Mouse (Mus musculus) urinary bladder, adult 2 months (tissue): ENCODE measurements around the gene Rbbp8nl. TPM values are rescaled to one million over a fixed set of nuclear protein-coding genes. Genes with fewer than 3 reads are reported as not detected.

Experiments used
- DNase-seq: peaks from one replicate; pipeline ENCODE4 v3.0.0; 2022; ENCODE audit warnings: low spot score
- polyA plus RNA-seq: library from polyadenylated mRNA; depleted of rRNA; stranded (reverse); fragments of >200 nt; gene quantifications from 2 replicates; pipeline ENCODE4 v1.2.3, GENCODE M21; 2012; rRNA removed

The Rbbp8nl gene
- polyA plus RNA-seq, 1 experiment: 5.9 TPM

DNA sequence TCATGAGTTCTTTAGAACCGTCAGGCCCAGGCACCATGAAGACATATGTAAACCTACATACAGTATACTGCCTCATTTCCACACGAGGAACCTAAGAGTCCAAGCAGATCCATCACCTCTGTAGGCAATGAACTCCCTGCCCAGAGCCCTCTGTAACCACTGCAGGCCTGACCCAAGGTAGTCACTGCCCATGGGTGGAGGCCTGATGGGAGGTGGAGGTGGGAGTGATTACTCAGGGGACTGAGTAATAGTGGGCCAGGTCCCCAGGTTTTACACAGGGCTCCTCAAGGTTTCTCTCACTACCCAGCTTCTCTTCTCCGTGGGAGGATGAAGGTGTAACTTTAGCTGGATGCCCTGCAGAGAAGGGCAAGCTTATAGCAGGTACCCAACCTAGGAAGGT lies 60.5 kb downstream of the Rbbp8nl start:
- DNase-seq: no peak

GRCm38 (mm10) chr2:180228592-180228991 lies 61.1 kb downstream of the Rbbp8nl start:
- no peak for DNase-seq

GRCm38 (mm10) chr2:180228060-180228458 lies 61.6 kb downstream of the Rbbp8nl start:
- no peak for DNase-seq

Other genes with a start within 250 kb of the Rbbp8nl start
- 198 and 224 TPM in 2 replicates for gene Psma7, start 247.4 kb downstream of the Rbbp8nl start, polyA plus RNA-seq
- 5.2 and 6.0 TPM in 2 replicates for gene Ss18l1, start 247.4 kb downstream of the Rbbp8nl start, polyA plus RNA-seq
- 25.0 and 33.0 TPM in 2 replicates for gene Mtg2, start 219.3 kb downstream of the Rbbp8nl start, polyA plus RNA-seq
- gene Hrh3, start 185.4 kb downstream of the Rbbp8nl start, polyA plus RNA-seq: 2.9 and 3.2 TPM in 2 replicates
- 87.1 and 92.1 TPM in 2 replicates for gene Osbpl2, start 170.6 kb downstream of the Rbbp8nl start, polyA plus RNA-seq
- gene Adrm1, start 118.4 kb downstream of the Rbbp8nl start, polyA plus RNA-seq: 84.3 and 84.4 TPM in 2 replicates
- 144 and 160 TPM in 2 replicates for gene Lama5, start 64.0 kb downstream of the Rbbp8nl start, polyA plus RNA-seq
- gene Rps21, start 32.5 kb downstream of the Rbbp8nl start, polyA plus RNA-seq: 3,847 and 3,981 TPM in 2 replicates
- 25.4 and 28.3 TPM in 2 replicates for gene Cables2, start 16.4 kb downstream of the Rbbp8nl start, polyA plus RNA-seq
- gene Gata5, start 44.8 kb upstream of the Rbbp8nl start, polyA plus RNA-seq: 23.2 and 32.9 TPM in 2 replicates
- gene Slco4a1, start 166.4 kb upstream of the Rbbp8nl start, polyA plus RNA-seq: 1.6 and 3.3 TPM in 2 replicates
- 0.07 and 0.12 TPM in 2 replicates for gene Ntsr1, start 210.1 kb upstream of the Rbbp8nl start, polyA plus RNA-seq